Mouse (Mus musculus) central nervous system, embryonic 11.5 days (tissue): Measurements from ENCODE around the gene Try10. TPM values are rescaled to one million over a fixed set of nuclear protein-coding genes. Genes with fewer than 3 reads are reported as not detected.

Source experiments
- polyA plus RNA-seq: library from polyadenylated mRNA; depleted of rRNA; stranded (reverse); fragments of >200 nt; gene quantifications from 2 replicates; pipeline ENCODE4 v1.2.3, GENCODE M21; 2012; rRNA removed

The Try10 gene
- polyA plus RNA-seq, result not detected in 2 replicates

GRCm38 (mm10) chr6:41353932-41354331, at the start of gene Try10:
Gene Try10 (plus strand): TSS chr6:41354105.

GRCm38 (mm10) chr6:41316741-41317140, 37.2 kb upstream of the Try10 start, which contains the start of gene Try5:
Gene Try5 (minus strand): TSS chr6:41316841.

GRCm38 (mm10) chr6:41377578-41377977, 23.7 kb downstream of the Try10 start, which contains the start of gene Prss3:
Gene Prss3 (minus strand): TSS chr6:41377678.

GRCm38 (mm10) chr6:41392056-41392455, 38.2 kb downstream of the Try10 start, which contains the start of gene Gm5771:
Gene Gm5771 (plus strand): TSS chr6:41392356.

Other genes with a start within 250 kb of the Try10 start
- gene Try4, start 51.8 kb upstream of the Try10 start, polyA plus RNA-seq, result 0.11 TPM in 1 of 2 replicates, not detected in the other
- 0.21 TPM in 1 of 2 replicates, not detected in the other for gene Try5, start 37.3 kb upstream of the Try10 start, polyA plus RNA-seq
- 0.20 and 0.24 TPM in 2 replicates for gene Prss3, start 23.6 kb downstream of the Try10 start, polyA plus RNA-seq
- not detected in 2 replicates for gene Gm5771, start 38.3 kb downstream of the Try10 start, polyA plus RNA-seq
- 0.20 and 0.21 TPM in 2 replicates for gene Gm10334, start 92.0 kb downstream of the Try10 start, polyA plus RNA-seq
- not detected in 2 replicates for gene Prss1, start 104.8 kb downstream of the Try10 start, polyA plus RNA-seq
- 0.17 TPM in 1 of 2 replicates, not detected in the other for gene Prss2, start 167.7 kb downstream of the Try10 start, polyA plus RNA-seq